Mouse (Mus musculus): Measurements from ENCODE around the gene Capn3.

DNA sequence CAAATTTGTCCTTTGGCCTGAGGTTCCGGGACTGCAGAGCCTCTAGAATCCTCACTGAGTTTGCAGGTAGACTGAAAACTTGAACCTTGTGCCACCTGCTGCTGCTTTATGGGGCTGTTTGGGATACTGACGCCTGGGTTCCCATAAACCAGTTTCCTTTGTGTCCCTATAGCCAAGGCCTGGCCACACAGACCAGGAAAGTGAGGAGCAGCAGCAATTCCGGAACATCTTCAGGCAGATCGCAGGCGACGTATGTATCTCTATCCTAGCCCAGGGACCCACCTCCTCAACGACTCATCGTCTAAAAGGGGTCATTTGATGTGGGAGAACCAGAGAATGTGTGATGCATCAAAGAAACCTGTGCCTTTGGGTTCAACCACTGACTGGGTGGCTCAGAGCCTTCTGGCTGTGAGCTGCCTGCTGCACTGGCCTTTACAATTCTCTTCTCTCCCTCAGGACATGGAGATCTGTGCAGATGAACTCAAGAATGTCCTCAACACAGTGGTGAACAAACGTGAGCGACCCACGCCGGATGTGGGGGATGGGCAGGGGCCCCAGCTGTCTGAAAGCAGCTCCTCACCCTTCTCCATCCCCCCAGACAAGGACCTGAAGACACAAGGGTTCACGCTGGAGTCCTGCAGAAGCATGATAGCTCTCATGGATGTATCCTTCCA, 46.2 kb downstream of the Capn3 start:
- TF ChIP-seq CTCF (IDR thresholded peaks at IDR 0.05; ENCODE audit: low read depth, low read length) (no peak), POLR2A (IDR thresholded peaks at IDR 0.05; ENCODE audit: borderline replicate concordance, low read depth, low read length) (no peak)

Data from bone marrow macrophage, adult 2 months (primary cell).